Mouse (Mus musculus): Measurements from ENCODE around the gene Mfap5. TPM values are rescaled to one million over a fixed set of nuclear protein-coding genes. Genes with fewer than 3 reads are reported as not detected.
"Not testable (repeated sequence)": the region's sequence is repeated elsewhere in the genome, so short reads cannot be mapped to it uniquely, and the experiment has no call there.

The Mfap5 gene
- polyA plus RNA-seq, 1 experiment from 2014 or later, result 9.3 TPM

DNA sequence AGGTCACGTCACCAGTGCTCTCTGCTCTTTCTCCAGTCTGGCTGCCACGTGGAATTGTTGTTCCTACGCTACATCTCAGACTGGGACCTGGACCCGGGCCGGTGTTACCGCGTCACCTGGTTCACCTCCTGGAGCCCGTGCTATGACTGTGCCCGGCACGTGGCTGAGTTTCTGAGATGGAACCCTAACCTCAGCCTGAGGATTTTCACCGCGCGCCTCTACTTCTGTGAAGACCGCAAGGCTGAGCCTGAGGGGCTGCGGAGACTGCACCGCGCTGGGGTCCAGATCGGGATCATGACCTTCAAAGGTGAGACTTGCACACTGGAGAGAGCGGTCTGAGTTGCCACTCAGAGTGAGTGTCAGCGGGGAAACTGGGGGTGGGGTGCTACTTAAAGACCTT, 55.4 kb downstream of the Mfap5 start:
- 69% methylated on average over 20 of the region's 20 CpGs for WGBS

GRCm38 (mm10) chr6:122562463-122562862, 56.8 kb downstream of the Mfap5 start:
- no peak overlapping the region for H3K4me3 ChIP-seq
- H3K4me1 ChIP-seq (replicated peaks), result no peaks in the 10 kb centered on the region; the same call in 1 of the 2 replicates
- 2% methylated on average over 6 of the region's 6 CpGs for WGBS
- ATAC-seq (ENCODE audit: insufficient number of reproducible peaks, low FRiP score), result no peak
- H3K4me2 ChIP-seq, result no peak overlapping the region
- H3K27me3 ChIP-seq (replicated peaks), result peaks cover 28% of the 10 kb centered on the region; the same call in 1 of the 2 replicates
- no peak overlapping the region for H3K9ac ChIP-seq
- H3K9me3 ChIP-seq (replicated peaks), result no peaks in the 10 kb centered on the region
- no peak overlapping the region for H3K27ac ChIP-seq (ENCODE audit: poor library complexity, severe bottlenecking)
- H3K36me3 ChIP-seq, result no peaks in the 10 kb centered on the region

More for the DNA sequence above, 55.4 kb downstream of the Mfap5 start:
- Histone ChIP-seq H3K9me3 (replicated peaks) (no peaks in the 10 kb centered on the region), H3K27ac (ENCODE audit: poor library complexity, severe bottlenecking) (no peak overlapping the region), H3K36me3 (no peaks in the 10 kb centered on the region), H3K4me2 (no peak overlapping the region), H3K4me1 (replicated peaks) (no peaks in the 10 kb centered on the region; the same call in 1 of the 2 replicates), H3K27me3 (replicated peaks) (peaks cover 28% of the 10 kb centered on the region; the same call in 1 of the 2 replicates), H3K4me3 (no peak overlapping the region), H3K9ac (no peak overlapping the region)
- no peak for ATAC-seq (ENCODE audit: insufficient number of reproducible peaks, low FRiP score)

- no peaks in the 10 kb centered on the region for H3K36me3 ChIP-seq
- H3K9ac ChIP-seq, result no peak overlapping the region
- H3K9me3 ChIP-seq (replicated peaks), result no peaks in the 10 kb centered on the region
- peaks cover 30% of the 10 kb centered on the region; the same call in 1 of the 2 replicates for H3K27me3 ChIP-seq (replicated peaks)
- no peak overlapping the region for H3K4me3 ChIP-seq
- no peak overlapping the region for H3K27ac ChIP-seq (ENCODE audit: poor library complexity, severe bottlenecking)
- no peaks in the 10 kb centered on the region; the same call in 1 of the 2 replicates for H3K4me1 ChIP-seq (replicated peaks)
- no peak overlapping the region for H3K4me2 ChIP-seq
- ATAC-seq (ENCODE audit: insufficient number of reproducible peaks, low FRiP score), result no peak
- WGBS, result 79% methylated on average over 9 of the region's 9 CpGs
Measured at GRCm38 (mm10) chr6:122565070-122565784, 59.6 kb downstream of the Mfap5 start.

DNA sequence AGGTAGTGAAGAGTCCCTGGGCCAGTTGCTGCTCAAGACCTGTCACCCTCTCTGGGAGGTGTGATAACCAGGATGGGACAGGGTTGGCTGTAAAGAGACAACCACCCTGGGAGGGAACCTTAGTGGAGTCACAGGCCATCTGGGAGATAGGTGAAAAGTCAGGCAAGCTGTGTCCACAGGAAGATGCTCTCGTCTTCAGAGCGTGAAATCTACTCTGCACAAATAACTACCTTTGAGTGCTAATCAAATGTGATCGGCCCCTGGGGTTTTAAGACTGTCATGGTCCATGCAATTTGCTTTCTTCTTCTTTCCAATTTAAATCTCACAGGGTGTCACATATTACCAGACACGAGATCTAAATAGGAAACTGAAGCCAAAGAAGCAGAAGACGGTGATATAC, 63.5 kb downstream of the Mfap5 start:
- Histone ChIP-seq H3K9ac (no peak overlapping the region), H3K27ac (ENCODE audit: poor library complexity, severe bottlenecking) (no peak overlapping the region), H3K27me3 (replicated peaks) (0 out of 2 replicates have a peak, but pooled peaks cover 3% of the 10 kb centered on the region), H3K36me3 (no peaks in the 10 kb centered on the region), H3K9me3 (replicated peaks) (no peaks in the 10 kb centered on the region), H3K4me3 (no peak overlapping the region), H3K4me1 (replicated peaks) (no peaks in the 10 kb centered on the region), H3K4me2 (no peak overlapping the region)
- WGBS, result 57% methylated on average over 5 of the region's 5 CpGs
- ATAC-seq (ENCODE audit: insufficient number of reproducible peaks, low FRiP score), result no peak

DNA sequence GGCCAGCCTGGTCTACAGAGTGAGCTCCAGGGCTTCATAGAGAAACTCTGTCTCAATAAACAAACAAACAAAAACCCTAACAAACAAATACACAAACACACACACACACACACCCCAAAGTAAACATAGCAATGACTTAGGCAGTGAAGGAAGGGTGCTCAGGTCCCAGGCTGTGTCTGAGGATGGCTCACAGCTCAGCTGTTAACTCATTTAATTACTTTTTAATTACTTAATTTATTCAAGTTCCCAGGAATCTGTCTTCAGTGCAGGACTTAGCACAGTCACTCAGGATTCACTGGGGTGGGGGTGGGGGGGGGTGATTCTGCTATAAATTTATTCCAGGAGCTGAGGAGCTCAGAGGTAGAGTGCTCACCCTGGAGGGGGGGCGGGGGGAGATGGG, 64.1 kb downstream of the Mfap5 start:
- 0 out of 2 replicates have a peak, but pooled peaks cover 3% of the 10 kb centered on the region for H3K27me3 ChIP-seq (replicated peaks)
- H3K27ac ChIP-seq (ENCODE audit: poor library complexity, severe bottlenecking), result no peak overlapping the region
- H3K4me3 ChIP-seq, result no peak overlapping the region
- no peak for ATAC-seq (ENCODE audit: insufficient number of reproducible peaks, low FRiP score)
- H3K9me3 ChIP-seq (replicated peaks), result no peaks in the 10 kb centered on the region
- H3K36me3 ChIP-seq, result no peaks in the 10 kb centered on the region
- H3K4me2 ChIP-seq, result no peak overlapping the region
- H3K9ac ChIP-seq, result no peak overlapping the region
- WGBS, result 45% methylated on average over 1 of the region's 1 CpGs
- no peaks in the 10 kb centered on the region for H3K4me1 ChIP-seq (replicated peaks)

DNA sequence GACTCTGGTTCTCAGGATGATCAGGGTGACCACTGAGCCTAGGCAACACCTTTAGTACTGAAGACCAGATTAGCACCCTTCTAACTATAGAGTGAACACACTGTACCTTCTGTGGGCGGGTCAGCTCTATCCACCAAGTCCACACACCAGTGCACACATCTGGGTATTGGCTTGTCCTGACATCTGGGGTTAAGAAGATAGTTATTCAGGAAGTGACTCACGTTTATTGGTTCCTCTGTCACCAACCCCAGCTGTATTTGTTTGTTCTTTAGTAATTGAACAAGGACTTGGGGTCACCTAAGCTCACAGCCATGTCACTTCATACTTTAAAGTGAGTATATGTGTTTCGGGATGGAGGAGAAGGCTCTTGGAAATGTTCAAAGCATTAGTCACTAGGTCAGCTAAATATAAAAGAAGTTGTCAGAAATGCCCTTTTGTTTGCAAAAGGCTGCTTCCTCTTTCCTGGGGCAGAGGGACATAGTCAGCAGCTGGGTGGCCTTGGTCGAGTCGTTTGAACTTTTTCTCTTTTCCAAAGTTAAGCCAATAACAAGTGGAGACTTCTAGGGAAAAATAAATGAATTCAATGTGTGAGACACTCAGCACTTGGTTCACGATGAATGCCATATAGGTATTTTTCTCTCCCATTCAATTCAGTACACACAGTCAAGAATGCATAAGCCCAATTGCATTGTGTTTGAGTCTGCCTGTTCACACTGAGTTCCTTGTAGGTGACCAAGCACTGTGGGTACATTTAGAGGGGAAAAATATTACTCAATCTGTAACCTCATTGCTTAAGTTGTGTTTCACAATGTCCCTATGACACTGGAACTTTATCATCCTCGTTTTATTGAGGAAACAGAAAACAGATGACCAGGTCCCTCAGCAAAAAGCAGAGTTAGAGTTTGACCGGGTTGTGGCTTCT, 65.3 kb downstream of the Mfap5 start:
- Histone ChIP-seq H3K27me3 (replicated peaks) (0 out of 2 replicates have a peak, but pooled peaks cover 3% of the 10 kb centered on the region), H3K27ac (ENCODE audit: poor library complexity, severe bottlenecking) (no peak overlapping the region), H3K4me2 (no peak overlapping the region), H3K4me3 (no peak overlapping the region), H3K4me1 (replicated peaks) (no peaks in the 10 kb centered on the region), H3K9ac (no peak overlapping the region), H3K9me3 (replicated peaks) (no peaks in the 10 kb centered on the region), H3K36me3 (no peaks in the 10 kb centered on the region)
- no peak for ATAC-seq (ENCODE audit: insufficient number of reproducible peaks, low FRiP score)
- WGBS, result 65% methylated on average over 8 of the region's 8 CpGs

- Histone ChIP-seq H3K4me2 (no peak overlapping the region), H3K36me3 (no peaks in the 10 kb centered on the region), H3K27me3 (replicated peaks) (0 out of 2 replicates have a peak, but pooled peaks cover 3% of the 10 kb centered on the region), H3K9ac (no peak overlapping the region), H3K27ac (ENCODE audit: poor library complexity, severe bottlenecking) (no peak overlapping the region), H3K4me3 (no peak overlapping the region), H3K4me1 (replicated peaks) (no peaks in the 10 kb centered on the region), H3K9me3 (replicated peaks) (no peaks in the 10 kb centered on the region)
- WGBS, result 33% methylated on average over 3 of the region's 3 CpGs
- ATAC-seq (ENCODE audit: insufficient number of reproducible peaks, low FRiP score), result no peak
Measured at GRCm38 (mm10) chr6:122571617-122571959, 65.9 kb downstream of the Mfap5 start.

DNA sequence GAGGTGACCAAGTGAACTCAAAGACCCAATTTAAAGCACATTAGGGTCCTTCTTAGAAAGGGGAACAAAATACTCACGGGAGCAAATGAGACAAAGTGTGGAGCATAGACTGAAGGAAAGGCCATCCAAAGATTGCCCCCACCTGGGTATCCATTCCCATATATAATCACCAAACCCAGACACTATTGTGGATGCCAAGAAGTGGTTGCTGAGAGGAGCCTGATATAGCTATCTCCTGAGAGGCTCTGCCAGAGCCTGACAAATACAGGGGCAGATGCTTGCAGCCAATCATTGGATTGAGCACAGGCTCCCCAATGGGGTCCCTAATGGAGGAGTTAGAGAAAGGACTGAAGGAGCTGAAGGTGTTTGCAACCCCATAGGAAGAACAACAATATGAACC, 69.4 kb downstream of the Mfap5 start:
- H3K27ac ChIP-seq (ENCODE audit: poor library complexity, severe bottlenecking); H3K4me1 ChIP-seq (replicated peaks); H3K27me3 ChIP-seq (replicated peaks); H3K4me3 ChIP-seq; H3K9me3 ChIP-seq (replicated peaks); ATAC-seq (ENCODE audit: insufficient number of reproducible peaks, low FRiP score); H3K9ac ChIP-seq; H3K4me2 ChIP-seq; H3K36me3 ChIP-seq: not testable (repeated sequence)
- 71% methylated on average over 1 of the region's 1 CpGs for WGBS

- no peaks in the 10 kb centered on the region for H3K9me3 ChIP-seq (replicated peaks)
- H3K4me1 ChIP-seq (replicated peaks), result no peaks in the 10 kb centered on the region
- H3K27ac ChIP-seq (ENCODE audit: poor library complexity, severe bottlenecking), result no peak overlapping the region
- no peak overlapping the region for H3K4me3 ChIP-seq
- no peak overlapping the region for H3K9ac ChIP-seq
- H3K36me3 ChIP-seq, result no peaks in the 10 kb centered on the region
- WGBS, result 81% methylated on average over 3 of the region's 3 CpGs
- no peak for ATAC-seq (ENCODE audit: insufficient number of reproducible peaks, low FRiP score)
- no peaks in the 10 kb centered on the region for H3K27me3 ChIP-seq (replicated peaks)
- no peak overlapping the region for H3K4me2 ChIP-seq
Measured at GRCm38 (mm10) chr6:122577030-122577429, 71.4 kb downstream of the Mfap5 start.

Measured in heart, embryonic 12.5 days (tissue).